Mouse (Mus musculus) ovary, postnatal 36 days (tissue): ENCODE results near the gene Zc3hav1l.

Source experiments
- DNase-seq: peaks from one replicate; pipeline ENCODE4 v3.0.0; 2022; ENCODE audit warnings: low spot score, mixed read lengths

Zc3hav1l gene

DNA sequence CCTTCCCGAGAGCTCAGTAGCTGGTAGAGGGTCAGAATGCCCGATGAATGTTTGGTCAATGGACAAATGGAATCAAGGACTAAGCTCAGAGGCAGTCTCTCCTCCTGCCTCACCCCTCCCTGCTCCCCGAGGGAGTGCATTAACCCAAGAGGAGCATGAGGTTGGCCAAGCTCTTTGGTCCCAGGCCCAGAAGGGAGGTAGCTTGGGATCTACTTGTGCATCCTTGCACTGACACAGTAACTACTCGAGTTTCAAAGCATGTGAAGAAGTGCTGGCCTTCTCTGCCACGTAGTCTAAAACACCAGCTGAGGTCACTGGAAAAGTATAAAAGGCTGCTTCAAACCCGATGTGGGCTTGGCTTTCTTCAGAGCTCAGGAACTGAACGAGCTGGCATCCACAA is 34.6 kb downstream of the Zc3hav1l start:
- no peak for DNase-seq

GRCm38 (mm10) chr6:38263393-38264159 is 35.5 kb downstream of the Zc3hav1l start:
- DNase-seq = no peak

- DNase-seq = no peak
These were observed 37.2 kb downstream of the Zc3hav1l start for GRCm38 (mm10) chr6:38261877-38262276.

DNA sequence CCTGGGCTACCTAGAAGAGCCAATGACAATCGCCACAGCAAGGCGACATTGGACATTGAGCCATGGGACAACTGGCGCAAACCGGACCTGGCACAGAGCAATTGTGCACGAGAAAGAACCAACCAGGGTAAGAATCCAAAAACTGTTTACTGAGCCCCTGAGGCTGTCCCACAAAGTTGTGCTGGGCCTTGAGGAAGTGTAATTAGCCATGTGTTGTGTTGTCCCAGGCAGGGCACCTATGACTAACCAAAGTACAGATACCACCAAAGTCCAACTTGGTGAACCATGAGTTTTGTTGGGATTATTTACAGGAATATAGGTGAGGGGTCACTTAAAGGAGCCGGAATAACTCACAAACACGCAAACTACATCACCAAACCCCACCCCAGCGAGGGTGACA is 41.6 kb downstream of the Zc3hav1l start:
- DNase-seq = no peak

DNA sequence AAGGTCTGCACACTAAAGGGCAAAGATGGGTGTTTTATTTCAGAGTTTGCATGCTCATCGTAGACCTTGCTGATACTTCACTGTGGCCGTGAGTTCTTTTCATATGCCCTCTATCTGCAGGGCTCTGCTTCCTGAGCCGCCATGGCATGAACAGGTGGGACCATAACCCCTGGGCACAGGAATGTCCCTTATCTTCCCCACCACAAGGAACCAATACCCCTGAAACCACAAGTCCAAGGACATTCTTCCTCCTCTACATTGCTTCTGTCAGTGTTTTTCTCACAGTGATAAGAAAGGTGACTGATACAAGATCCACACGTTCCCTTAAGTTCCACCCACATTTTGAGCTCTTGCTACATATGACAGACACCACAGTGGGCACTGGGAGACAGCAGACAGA is 42.3 kb downstream of the Zc3hav1l start:
- DNase-seq = no peak

GRCm38 (mm10) chr6:38255794-38256193 is 43.3 kb downstream of the Zc3hav1l start:
- no peak for DNase-seq

DNA sequence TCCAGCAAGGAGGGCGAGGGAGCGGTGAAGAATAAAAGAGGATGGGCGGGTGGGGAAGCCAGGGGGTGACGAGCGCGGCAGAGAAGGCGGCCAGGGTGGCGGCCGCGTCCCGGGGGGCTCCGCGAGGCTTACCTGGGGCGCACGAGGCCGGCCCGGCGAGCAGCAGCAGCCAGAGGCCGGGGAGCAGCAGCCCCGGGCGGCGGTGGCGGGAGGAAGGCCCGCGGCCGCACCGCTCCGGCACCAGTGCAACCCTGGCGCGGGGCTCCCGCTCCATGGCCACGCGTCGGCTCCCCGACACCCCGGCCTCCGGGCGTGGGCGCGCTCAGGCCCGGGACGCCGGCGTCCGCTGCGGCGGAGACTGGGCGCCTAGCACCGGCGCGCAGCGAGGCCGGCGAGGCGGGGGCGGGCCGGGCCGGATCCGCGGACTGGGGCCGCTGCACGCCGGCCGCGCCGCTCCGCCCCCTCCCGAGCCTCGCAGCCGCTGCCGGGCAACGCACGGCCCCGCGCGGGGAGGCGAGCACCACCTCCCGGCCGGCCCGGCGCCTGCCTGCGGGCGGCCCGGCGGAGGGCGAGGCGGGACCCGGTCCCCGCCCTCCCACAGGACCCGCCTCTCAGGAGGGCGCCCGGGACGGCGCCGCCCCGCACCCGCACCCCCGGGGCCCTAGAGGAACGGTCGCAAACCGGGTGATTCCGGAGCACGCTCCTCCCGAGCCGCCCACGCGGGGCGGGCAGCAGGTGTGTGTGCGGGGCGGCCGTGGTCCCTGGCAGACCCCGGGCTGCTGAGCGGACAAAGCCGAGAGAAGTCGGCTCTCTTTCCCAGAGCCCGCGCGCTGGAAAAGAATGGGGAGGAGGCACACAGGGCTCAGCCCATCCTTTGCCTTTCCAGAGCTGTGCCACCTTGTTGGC is 45.1 kb downstream of the Zc3hav1l start, which contains the start of gene D630045J12Rik:
TSS of gene D630045J12Rik (minus strand) at position 274 of the 906 bp plus-strand sequence.
- DNase-seq = peak; percentile 86

DNA sequence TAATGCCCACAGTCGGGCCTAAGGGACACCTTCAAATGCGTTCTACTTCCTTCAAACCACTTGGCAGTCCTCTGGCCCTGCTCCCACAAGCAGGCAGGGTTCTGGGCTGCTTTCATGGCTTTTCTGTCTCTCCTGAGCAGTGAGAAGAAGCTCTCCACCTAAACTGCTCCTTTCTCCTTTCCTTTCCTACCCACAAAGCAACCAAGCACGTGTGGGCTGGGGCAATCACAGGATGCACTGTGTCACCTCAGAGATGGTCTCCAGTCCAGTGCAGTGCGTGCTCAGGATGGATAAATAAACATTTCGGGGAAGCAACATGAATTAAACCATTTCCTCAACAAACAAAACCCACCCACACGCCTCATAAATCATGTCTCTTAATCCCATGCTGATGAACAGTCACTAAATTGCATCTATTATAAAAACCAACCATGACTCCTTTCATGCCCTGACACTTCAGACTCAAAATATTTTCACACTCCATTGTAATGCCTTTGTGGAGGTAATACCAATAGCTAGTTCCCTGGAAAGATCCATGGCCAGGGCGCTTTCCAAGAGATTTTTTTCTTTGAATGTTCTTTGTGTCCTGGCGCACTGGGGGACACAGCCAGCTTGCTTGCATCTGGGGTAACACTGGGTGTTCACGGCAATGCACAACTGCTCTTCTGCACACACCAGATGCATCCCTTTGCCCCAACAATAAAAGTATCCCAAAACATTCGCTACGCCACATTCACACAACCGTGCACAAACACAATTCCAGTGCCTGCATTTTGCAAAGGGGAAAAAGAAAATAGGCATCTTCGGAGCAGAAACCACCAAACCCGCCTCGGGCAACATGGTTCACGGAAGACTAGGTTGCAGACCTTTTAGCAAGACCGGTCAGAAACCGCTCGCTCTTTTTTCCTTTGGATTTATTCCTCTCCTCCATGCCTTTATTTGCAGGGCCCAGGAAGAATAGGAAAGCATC is 46.0 kb downstream of the Zc3hav1l start:
- DNase-seq = no peak

DNA sequence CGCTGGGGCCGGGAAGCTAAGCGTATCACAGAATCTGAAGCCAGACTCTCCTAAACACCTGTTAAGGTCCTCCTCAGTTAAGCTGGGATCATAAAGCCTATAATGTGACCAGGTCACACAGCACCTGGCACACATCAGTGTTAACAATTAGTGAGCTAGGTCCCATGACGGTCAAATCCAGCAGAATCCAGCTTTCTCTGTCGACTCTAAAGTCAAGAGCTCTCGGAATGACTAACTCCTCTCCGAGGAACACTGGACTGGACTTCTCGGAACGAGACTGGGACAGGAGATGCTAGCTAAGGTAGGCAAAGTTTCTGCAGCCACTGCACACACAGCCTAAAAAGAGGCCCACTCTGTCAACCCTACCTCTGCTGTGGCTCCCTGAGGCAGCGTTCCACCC is 46.9 kb downstream of the Zc3hav1l start:
- no peak for DNase-seq

GRCm38 (mm10) chr6:38251464-38251863 is 47.6 kb downstream of the Zc3hav1l start:
- DNase-seq = no peak

- no peak for DNase-seq
These were observed 51.7 kb downstream of the Zc3hav1l start for GRCm38 (mm10) chr6:38247362-38247761.

DNA sequence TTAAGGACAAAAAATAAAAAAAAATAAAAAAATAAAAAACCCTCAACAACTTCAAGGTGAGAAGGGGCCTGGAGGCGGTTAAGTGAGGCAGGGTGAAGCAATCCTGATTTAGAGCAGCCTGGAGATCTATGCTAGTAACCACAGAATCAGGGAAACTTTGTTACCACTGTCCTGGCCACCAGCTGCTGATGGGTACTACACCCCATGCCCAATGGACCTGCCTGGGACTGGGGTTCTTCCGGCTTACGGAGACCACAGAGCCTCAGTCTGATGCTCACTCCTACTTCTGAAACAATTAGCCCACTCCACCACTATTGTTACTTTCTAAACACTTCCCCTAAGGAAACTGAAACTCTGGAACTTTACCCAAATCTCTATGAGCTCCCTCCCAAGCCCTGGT is 54.3 kb downstream of the Zc3hav1l start:
- no peak for DNase-seq

- DNase-seq = no peak
These were observed 54.9 kb downstream of the Zc3hav1l start for GRCm38 (mm10) chr6:38244167-38244566.

DNA sequence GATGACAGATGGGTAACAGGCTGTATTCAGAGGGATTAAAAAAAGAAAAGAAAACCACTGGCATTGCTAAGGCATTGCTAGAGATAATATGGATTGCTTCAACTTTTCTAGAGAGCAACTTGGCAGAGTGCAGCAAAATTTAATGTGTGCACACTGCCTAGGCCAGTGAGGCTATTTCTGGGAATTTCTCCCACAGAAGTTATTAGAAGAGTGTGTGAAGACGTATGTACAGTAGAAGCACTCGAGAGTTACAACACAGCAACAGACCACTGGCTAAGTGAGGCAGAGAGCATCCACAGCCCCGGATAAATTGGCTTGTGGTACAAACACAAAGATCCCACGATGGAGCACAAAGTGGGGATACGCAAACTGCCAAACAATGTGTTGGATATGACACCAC is 56.2 kb downstream of the Zc3hav1l start:
- no peak for DNase-seq

GRCm38 (mm10) chr6:38242295-38242830 is 56.7 kb downstream of the Zc3hav1l start:
- no peak for DNase-seq

DNA sequence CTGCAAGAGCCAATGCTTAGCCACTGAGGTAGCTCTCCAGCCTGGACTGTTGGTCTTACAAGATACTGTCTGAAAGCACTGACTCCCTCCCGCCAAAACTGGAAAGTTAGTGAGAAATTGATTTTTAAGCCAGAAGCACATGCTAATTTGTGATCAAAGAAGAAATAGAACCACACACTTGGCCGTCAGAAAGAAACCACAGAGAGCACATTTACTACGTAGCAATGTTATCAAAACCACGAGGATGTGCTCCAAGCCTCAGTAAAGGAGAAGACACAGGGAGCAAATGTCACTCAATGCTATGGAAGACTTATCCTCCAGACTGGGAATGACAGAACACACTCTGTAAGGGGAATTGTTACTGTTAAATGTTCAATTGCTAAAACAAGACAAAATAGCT is 57.6 kb downstream of the Zc3hav1l start:
- DNase-seq = no peak

GRCm38 (mm10) chr6:38240618-38241017 is 58.4 kb downstream of the Zc3hav1l start:
- DNase-seq = no peak

DNA sequence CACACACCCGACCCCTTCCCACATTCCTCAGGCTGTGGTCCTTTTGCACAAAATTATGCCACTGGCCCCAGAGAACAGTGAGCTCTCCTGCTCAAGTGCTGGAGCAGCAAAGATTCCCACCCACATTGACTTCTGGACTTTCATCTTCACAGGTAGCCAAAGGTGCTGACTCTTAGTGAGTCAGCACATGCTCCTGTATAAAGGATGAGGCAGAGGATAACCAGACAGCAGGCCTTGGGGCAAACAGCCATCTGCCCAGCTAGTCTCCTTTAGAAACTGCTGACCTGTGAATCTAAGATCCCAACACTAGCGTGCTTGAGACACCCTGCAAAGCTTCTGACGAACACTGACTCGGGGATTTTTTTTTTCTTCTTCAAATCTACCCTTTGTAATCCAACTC is 60.7 kb downstream of the Zc3hav1l start:
- no peak for DNase-seq
